Mouse (Mus musculus) layer of hippocampus, postnatal 14 days (tissue): ENCODE measurements around the gene Tmem151a. TPM values are rescaled to one million over a fixed set of nuclear protein-coding genes. Genes with fewer than 3 reads are reported as not detected.

Experiments
- DNase-seq, 2 experiments: peaks; one replicate each; pipeline ENCODE4 v3.0.0; 2021 to 2022; ENCODE audit warnings: low spot score in 2 of 2, mixed read lengths in 1 of 2
- total RNA-seq, 2 experiments: library from RNA; stranded (reverse); gene quantifications; 2 replicates each; pipeline ENCODE4 v1.2.3; 2021

The Tmem151a gene
- total RNA-seq, 2 experiments from 2014 or later = 133 to 135 TPM

- peak; percentile 59 to 63 for DNase-seq
Measured at GRCm38 (mm10) chr19:5048138-5049056, 36.9 kb downstream of the Tmem151a start.

DNA sequence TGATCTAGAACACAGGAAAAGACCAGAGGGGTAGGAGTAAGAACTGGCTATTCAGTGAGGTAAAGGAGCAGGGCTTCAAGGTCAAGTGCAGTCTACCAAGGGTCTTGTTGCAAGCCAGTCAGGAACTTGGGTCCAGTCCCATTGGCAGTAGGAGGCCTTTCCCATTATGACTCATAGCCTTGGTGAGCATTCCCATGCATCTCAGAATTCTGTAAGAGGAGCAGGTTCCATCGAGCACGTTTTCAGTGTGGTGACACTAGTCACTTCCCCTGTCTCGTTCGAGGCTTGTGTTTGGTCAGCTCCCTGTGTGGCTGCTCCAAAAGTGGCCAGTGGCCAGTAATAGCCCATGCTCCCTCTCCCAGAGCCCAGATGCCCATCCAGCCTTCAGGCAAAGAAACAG is 39.8 kb downstream of the Tmem151a start:
- no peak for DNase-seq

DNA sequence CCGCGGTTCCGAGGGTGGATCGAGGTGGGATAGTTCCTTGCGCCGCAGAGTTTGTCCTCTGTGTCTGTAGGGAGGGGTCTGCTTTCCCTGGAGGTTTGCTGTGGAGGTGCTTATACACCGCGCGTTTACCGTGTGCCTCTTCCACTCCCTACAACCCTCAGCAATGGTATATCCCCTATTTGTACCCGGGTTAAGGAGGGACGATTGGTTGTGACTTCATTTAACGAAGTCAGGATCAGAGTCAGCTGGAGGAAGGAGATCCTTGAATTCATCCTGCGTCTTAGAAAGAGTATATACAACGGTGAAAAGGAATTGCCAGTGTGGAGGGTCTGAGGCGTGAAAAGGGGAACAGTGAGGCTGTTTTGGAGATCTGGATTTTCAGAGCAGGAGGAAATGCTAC is 43.7 kb downstream of the Tmem151a start:
- DNase-seq = no peak

GRCm38 (mm10) chr19:5040862-5041523 is 44.3 kb downstream of the Tmem151a start, which contains the start of gene Brms1:
Gene Brms1, plus strand, starts transcription at chr19:5041354.
- peak; percentile 91 to 92 for DNase-seq

DNA sequence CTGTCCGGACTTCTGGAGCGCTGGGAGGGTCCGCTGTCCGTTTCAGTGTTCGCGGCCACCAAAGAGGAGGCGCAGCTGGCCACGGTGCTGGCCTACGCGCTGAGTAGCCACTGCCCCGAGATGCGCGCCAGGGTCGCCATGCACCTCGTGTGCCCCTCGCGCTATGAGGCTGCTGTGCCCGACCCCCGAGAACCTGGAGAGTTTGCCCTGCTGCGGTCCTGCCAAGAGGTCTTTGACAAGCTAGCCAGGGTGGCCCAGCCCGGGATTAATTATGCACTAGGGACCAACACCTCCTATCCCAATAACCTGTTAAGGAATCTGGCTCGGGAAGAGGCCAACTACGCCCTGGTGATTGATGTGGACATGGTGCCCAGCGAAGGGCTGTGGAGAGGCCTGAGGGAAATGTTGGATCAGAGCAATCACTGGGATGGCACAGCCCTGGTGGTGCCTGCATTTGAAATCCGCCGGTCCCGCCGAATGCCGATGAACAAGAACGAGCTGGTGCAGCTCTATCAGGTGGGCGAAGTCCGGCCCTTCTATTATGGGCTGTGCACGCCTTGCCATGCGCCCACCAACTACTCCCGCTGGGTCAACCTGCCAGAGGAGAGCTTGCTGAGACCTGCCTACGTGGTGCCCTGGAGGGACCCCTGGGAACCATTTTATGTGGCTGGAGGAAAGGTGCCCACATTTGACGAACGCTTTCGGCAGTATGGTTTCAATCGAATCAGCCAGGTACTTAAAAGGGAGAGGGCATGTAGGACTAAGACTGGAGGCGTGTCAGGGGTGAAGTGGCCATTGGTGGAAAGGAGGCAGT is 45.8 kb downstream of the Tmem151a start:
- DNase-seq = peak in 1 of 2 experiments; percentile 41

DNA sequence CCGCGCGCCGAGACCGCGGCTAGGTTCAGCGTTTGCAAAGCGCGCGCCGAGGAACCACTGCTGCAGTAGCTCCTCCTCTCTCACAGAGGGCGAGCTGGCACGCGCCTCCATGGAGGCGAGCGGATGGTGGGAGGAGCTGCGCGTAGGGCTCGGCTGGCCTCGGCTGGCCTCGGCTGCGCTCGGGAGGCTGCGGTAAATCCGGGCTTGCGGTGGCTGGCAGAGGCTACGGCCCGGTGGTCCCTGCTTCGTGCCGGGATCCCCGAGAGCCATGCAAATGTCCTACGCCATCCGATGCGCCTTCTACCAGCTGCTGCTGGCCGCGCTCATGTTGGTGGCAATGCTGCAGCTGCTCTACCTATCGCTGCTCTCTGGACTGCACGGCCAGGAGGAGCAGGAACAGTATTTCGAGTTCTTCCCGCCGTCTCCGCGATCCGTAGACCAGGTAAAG is 46.6 kb downstream of the Tmem151a start, which contains the start of the genes B4gat1 and AC124502.3:
TSS of gene B4gat1 (plus strand) at position 118 of the 448 bp plus-strand sequence.
TSS of gene AC124502.3 (plus strand) at position 183 of the 448 bp plus-strand sequence.
- peak; percentile 90 to 92 for DNase-seq

DNA sequence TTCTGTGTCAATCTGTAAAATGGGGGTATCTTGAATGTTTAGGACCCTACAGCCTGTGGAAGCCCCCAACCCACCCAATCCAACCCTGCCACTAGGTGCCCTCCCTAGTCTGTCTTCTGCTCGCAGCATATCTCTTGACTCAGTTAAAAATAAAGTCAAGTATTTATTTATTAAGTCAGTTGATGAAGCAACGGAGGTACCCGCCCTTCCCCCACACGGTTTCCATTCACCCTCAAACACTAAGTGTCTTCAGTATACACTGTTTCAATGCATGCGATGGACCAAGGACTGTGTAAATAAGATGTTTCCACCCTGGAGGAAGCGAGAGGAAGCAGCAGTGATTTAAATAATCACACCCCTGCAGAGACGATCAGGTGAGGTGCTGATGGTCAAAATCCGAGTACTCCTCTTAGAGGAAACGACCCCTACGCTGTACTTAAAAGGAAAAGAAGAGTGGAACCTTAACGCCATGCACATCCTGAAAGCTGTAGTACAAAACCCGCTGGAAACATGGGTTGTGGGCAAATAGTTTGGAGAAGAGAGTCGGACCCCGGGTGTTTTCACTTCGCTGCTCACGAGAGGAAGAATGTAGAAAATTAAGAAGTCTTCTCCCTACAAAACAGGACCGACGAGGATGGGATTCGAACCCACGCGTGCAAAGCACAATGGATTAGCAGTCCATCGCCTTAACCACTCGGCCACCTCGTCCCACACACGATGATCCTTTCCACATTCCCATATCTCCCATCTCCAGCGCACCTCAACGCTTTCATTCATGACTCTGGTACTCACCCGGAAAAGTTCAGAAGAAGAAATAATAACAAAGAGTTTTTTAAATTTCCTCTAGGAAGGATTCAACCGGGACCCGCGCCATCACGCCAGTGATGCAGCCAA is 47.4 kb downstream of the Tmem151a start:
- peak; percentile 83 to 86 for DNase-seq

DNA sequence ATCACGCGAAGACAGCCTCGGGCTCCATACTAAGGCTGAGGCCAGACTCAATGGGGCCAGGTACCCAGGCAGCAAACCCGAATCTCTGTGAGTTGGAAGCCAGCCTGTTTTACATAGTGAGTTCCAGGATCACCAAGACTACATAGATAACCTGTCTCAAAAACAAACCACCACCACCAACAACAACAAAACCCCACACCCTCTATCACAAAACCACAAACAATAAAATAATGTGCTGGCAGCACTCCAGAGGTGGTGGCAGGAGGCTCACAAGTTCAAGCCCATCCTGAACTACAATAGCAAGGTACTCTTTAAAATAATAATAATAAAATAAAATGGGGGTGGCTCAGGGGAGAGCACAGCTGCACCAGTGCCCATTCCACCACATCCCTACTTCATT is 48.8 kb downstream of the Tmem151a start:
- DNase-seq = no peak

DNA sequence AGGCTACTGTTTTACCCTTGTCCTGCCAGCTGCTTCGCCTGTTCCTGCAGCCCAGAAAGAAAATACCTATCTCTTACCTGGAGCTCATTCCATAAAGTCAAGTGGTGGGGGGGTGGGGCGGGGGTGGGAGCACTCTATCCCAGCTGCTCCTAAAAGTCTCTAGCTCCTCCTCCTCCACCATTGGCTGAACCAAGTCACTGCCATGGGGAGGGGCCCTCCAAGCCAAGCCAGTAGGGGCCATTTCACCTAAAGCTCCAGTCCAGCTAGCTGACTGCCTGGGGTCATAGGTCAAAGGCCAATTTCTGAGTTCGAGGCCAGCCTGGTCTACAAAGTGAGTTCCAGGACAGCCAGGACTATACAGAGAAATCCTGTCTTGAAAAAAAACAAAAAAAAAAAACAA is 52.6 kb downstream of the Tmem151a start:
- DNase-seq = no peak

- DNase-seq = no peak
Measured at GRCm38 (mm10) chr19:5026111-5026510, 59.2 kb downstream of the Tmem151a start.

GRCm38 (mm10) chr19:5023621-5024479 is 61.5 kb downstream of the Tmem151a start, which contains the start of gene Slc29a2:
Gene Slc29a2, plus strand, starts transcription at chr19:5023860.
- peak; percentile 85 to 90 for DNase-seq

DNA sequence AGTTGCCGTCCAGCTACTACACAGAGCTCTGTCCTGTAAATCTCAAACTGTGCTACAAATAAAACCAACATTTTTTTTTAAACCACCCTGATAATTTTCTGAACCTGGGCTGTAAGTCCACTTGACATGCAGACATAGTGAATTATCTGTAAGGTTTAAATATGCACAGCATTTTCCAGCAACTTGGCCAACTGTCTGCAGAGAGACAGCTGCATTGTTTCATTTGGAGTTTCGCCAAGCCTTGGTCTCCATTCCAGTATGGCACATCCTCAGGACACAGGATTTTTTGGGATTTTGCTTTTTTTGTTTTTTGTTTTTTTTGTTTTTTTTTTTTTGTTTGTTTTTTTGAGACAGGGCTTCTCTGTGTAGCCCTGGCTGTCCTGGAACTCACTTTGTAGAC is 63.9 kb downstream of the Tmem151a start:
- no peak for DNase-seq

Other genes with a start within 250 kb of the Tmem151a start
- 10 to 100 TPM; 42.6 to 43.6 TPM for gene Ccs, start 246.2 kb downstream of the Tmem151a start, total RNA-seq
- 1 to 10 TPM; 2.0 TPM for gene Ccdc87, start 246.2 kb downstream of the Tmem151a start, total RNA-seq
- gene Ctsf, start 230.4 kb downstream of the Tmem151a start, total RNA-seq = 100 to 1,000 TPM; 103 to 125 TPM
- 1 to 10 TPM; 1.1 to 1.7 TPM for gene Actn3, start 207.6 kb downstream of the Tmem151a start, total RNA-seq
- gene Zdhhc24, start 206.9 kb downstream of the Tmem151a start, total RNA-seq = 10 to 100 TPM; 25.9 to 26.8 TPM
- 10 to 100 TPM; 38.4 TPM for gene Bbs1, start 178.9 kb downstream of the Tmem151a start, total RNA-seq
- 10 to 100 TPM; 50.2 to 52.0 TPM for gene Dpp3, start 157.2 kb downstream of the Tmem151a start, total RNA-seq
- gene Peli3, start 142.4 kb downstream of the Tmem151a start, total RNA-seq = 10 to 100 TPM; 16.3 to 16.8 TPM
- 10 to 100 TPM; 58.9 to 60.7 TPM for gene Mrpl11, start 123.4 kb downstream of the Tmem151a start, total RNA-seq
- gene Npas4, start 95.2 kb downstream of the Tmem151a start, total RNA-seq = 10 to 100 TPM in 1 of 2 experiments, 1 to 10 TPM in 1; 5.1 to 10.5 TPM
- 10 to 100 TPM; 16.8 to 17.3 TPM for gene Slc29a2, start 61.7 kb downstream of the Tmem151a start, total RNA-seq
- gene B4gat1, start 46.7 kb downstream of the Tmem151a start, total RNA-seq = 100 to 1,000 TPM; 124 to 127 TPM
- 10 to 100 TPM in 1 of 2 experiments, 1 to 10 TPM in 1; 5.9 to 10.6 TPM for gene AC124502.3, start 46.6 kb downstream of the Tmem151a start, total RNA-seq
- 10 to 100 TPM; 10.8 to 12.9 TPM for gene Brms1, start 44.2 kb downstream of the Tmem151a start, total RNA-seq
- 10 to 100 TPM; 68.7 to 72.6 TPM for gene Rin1, start 35.0 kb downstream of the Tmem151a start, total RNA-seq
- 1 to 10 TPM; 6.5 to 7.7 TPM for gene Cd248, start 17.5 kb downstream of the Tmem151a start, total RNA-seq
- gene Yif1a, start 3.0 kb upstream of the Tmem151a start, total RNA-seq = 10 to 100 TPM; 25.8 to 28.0 TPM
- gene Cnih2, start 13.0 kb upstream of the Tmem151a start, total RNA-seq = 100 to 1,000 TPM; 783 to 856 TPM
- gene Rab1b, start 21.5 kb upstream of the Tmem151a start, total RNA-seq = 100 to 1,000 TPM; 177 to 181 TPM
- 100 to 1,000 TPM; 193 to 211 TPM for gene Klc2, start 33.0 kb upstream of the Tmem151a start, total RNA-seq
- gene Pacs1, start 187.6 kb upstream of the Tmem151a start, total RNA-seq = 10 to 100 TPM; 59.6 to 63.9 TPM
- gene Sf3b2, start 209.9 kb upstream of the Tmem151a start, total RNA-seq = 100 to 1,000 TPM; 195 to 199 TPM
- 100 to 1,000 TPM; 129 to 132 TPM for gene Gal3st3, start 212.8 kb upstream of the Tmem151a start, total RNA-seq